Mouse (Mus musculus) layer of hippocampus, postnatal 14 days (tissue): ENCODE data around the gene Hsp90b1. TPM values are rescaled to one million over a fixed set of nuclear protein-coding genes. Genes with fewer than 3 reads are reported as not detected.
"Not testable (repeated sequence)": the region's sequence is repeated elsewhere in the genome, so short reads cannot be mapped to it uniquely, and the experiment has no call there.

ENCODE experiments used
- DNase-seq, 2 experiments: peaks; one replicate each; pipeline ENCODE4 v3.0.0; 2021 to 2022; ENCODE audit warnings: low spot score in 2 of 2, mixed read lengths in 1 of 2
- microRNA-seq, 2 experiments: library from miRNA; unstranded; fragments of <30 nt; microRNA quantifications; one replicate each; pipeline ENCODE4 v1.2.0; 2021
- total RNA-seq, 2 experiments: library from RNA; stranded (reverse); gene quantifications; 2 replicates each; pipeline ENCODE4 v1.2.3; 2021

The Hsp90b1 gene
- total RNA-seq, 2 experiments from 2014 or later = 269 to 327 TPM

DNA sequence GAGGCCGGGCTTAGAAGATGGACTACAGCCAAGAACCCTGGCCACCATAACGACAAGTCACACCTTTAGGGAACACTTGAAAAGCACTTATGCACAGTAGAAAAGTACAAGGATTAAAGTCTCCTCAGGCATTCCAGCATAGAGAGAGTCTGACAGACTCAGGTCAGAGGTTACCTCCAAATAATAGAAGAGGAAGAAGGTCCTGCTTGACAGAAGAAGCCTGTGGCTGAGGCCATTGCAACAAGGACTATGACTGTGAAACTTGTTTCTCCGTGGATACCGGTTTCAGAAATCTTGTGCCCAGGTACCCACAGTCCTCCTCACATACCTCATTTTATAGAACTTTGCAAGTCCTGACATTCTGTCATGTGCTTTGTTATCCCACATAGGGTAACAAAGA is 34.8 kb downstream of the Hsp90b1 start:
- not testable (repeated sequence) for DNase-seq

Small RNA genes lying within 50 kb of the gene (microRNA-seq; reads per million reads assigned to microRNA genes)
- gene Gm25745 = 0 to 0.23 reads per million in 2 experiments

Other genes with a start within 250 kb of the Hsp90b1 start
- gene Syn3, start 206.6 kb downstream of the Hsp90b1 start, total RNA-seq = 10 to 100 TPM; 27.1 to 28.4 TPM
- gene Ttc41, start 302 bp upstream of the Hsp90b1 start, total RNA-seq = 1 to 10 TPM; 1.4 to 1.9 TPM
- 10 to 100 TPM; 42.4 to 45.8 TPM for gene Gm49358, start 58.5 kb upstream of the Hsp90b1 start, total RNA-seq
- 100 to 1,000 TPM; 125 to 134 TPM for gene Nt5dc3, start 73.5 kb upstream of the Hsp90b1 start, total RNA-seq